Mouse (Mus musculus) hindbrain, embryonic 11.5 days (tissue): Measurements from ENCODE around the gene Plppr1. TPM values are rescaled to one million over a fixed set of nuclear protein-coding genes. Genes with fewer than 3 reads are reported as not detected.

ENCODE experiments used
- ATAC-seq: fragments of 200-750 bp; cut with Nextera tagmentation; 2 replicates; pipeline ENCODE4 v1.8.0; 2017; ENCODE audit warnings: mild to moderate bottlenecking, moderate TSS enrichment, moderate library complexity; ENCODE audit not compliant: low FRiP score
- DNase-seq: peaks from one replicate; pipeline ENCODE4 v3.0.0-alpha.2; 2015; ENCODE audit warnings: low spot score
- H3K27ac ChIP-seq: fragments of 300-500 bp; sonication (generic); 2 replicates; pipeline ENCODE4 v1.5.1; 2014; ENCODE audit warnings: mild to moderate bottlenecking, low read depth, low read length
- H3K27me3 ChIP-seq: fragments of 300-500 bp; sonication (generic); 2 replicates; pipeline ENCODE4 v1.6.1; 2014; ENCODE audit warnings: mild to moderate bottlenecking, low read length, moderate library complexity, mixed read lengths; ENCODE audit not compliant: control insufficient read depth, insufficient read depth
- H3K36me3 ChIP-seq: fragments of 300-500 bp; sonication (generic); 2 replicates; pipeline ENCODE4 v1.6.1; 2014; ENCODE audit warnings: mild to moderate bottlenecking, low read length, moderate library complexity, mixed read lengths; ENCODE audit not compliant: control insufficient read depth, insufficient read depth
- H3K4me1 ChIP-seq: fragments of 300-500 bp; sonication (generic); replicated peaks from 2 replicates; pipeline ENCODE4 v1.6.1; 2014; ENCODE audit warnings: low read length, mixed read lengths; ENCODE audit not compliant: control insufficient read depth, insufficient read depth
- H3K4me2 ChIP-seq: fragments of 300-500 bp; sonication (generic); replicated peaks from 2 replicates; pipeline ENCODE4 v1.6.1; 2014; ENCODE audit warnings: mild to moderate bottlenecking, low read depth, low read length
- H3K4me3 ChIP-seq: fragments of 300-500 bp; sonication (generic); 2 replicates; pipeline ENCODE4 v1.5.1; 2014; ENCODE audit warnings: low read depth, low read length
- H3K9ac ChIP-seq: fragments of 300-500 bp; sonication (generic); 2 replicates; pipeline ENCODE4 v1.6.1; 2014; ENCODE audit warnings: low read depth, low read length
- H3K9me3 ChIP-seq: fragments of 300-500 bp; sonication (generic); 2 replicates; pipeline ENCODE4 v1.6.1; 2016; ENCODE audit warnings: low read length; ENCODE audit not compliant: control insufficient read depth
- WGBS: fragments of 180-500 bp; shearing (Covaris S2); extraction: QIAGEN DNeasy Blood & Tissue Kit; methylation state at CpG from one replicate; pipeline ENCODE4 v1.1.7; 2014; 5-methylcytosine and 5-hydroxymethylcytosine counted together
- polyA plus RNA-seq: library from polyadenylated mRNA; unstranded; fragments of >200 nt; fragmentation: Nextera tagmentation; extraction: Ambion mirVana; gene quantifications from 2 replicates; pipeline ENCODE4 v1.2.1, GENCODE M21; 2014

The Plppr1 gene
- polyA plus RNA-seq, 1 experiment from 2014 or later: 19.2 TPM

- H3K9me3 ChIP-seq: no peaks in the 10 kb centered on the region
- DNase-seq (peak; percentile 63), ATAC-seq (peak; percentile 72)
- under 1% methylated on average over 62 of the region's 62 CpGs for WGBS
- H3K4me3 ChIP-seq: peak overlapping the region; percentile 67
- peak overlapping the region; percentile 48 for H3K27ac ChIP-seq
- H3K36me3 ChIP-seq: no peaks in the 10 kb centered on the region
- H3K9ac ChIP-seq: peak overlapping the region; percentile 68
- H3K27me3 ChIP-seq: peaks cover 3% of the 10 kb centered on the region; the same call in 1 of the 2 replicates
- peak overlapping the region; percentile 83 for H3K4me2 ChIP-seq
- peaks cover 10% of the 10 kb centered on the region for H3K4me1 ChIP-seq
Observed at GRCm38 (mm10) chr4:49059402-49060381, 619 bp downstream of the Plppr1 start.

GRCm38 (mm10) chr4:49069471-49069870 lies 10.4 kb downstream of the Plppr1 start:
- Histone ChIP-seq H3K4me3 (no peak overlapping the region), H3K27ac (no peak overlapping the region), H3K9me3 (no peaks in the 10 kb centered on the region), H3K27me3 (no peaks in the 10 kb centered on the region), H3K4me1 (no peaks in the 10 kb centered on the region), H3K36me3 (no peaks in the 10 kb centered on the region), H3K4me2 (no peak overlapping the region), H3K9ac (no peak overlapping the region)
- 80% methylated on average over 4 of the region's 4 CpGs for WGBS
- no peak for ATAC-seq
- DNase-seq: no peak

GRCm38 (mm10) chr4:49072886-49073285 lies 13.8 kb downstream of the Plppr1 start:
- DNase-seq (no peak), ATAC-seq (no peak)
- Histone ChIP-seq H3K27ac (no peak overlapping the region), H3K9me3 (no peaks in the 10 kb centered on the region), H3K4me3 (no peak overlapping the region), H3K27me3 (no peaks in the 10 kb centered on the region), H3K4me2 (no peak overlapping the region), H3K4me1 (no peaks in the 10 kb centered on the region), H3K9ac (no peak overlapping the region), H3K36me3 (no peaks in the 10 kb centered on the region)
- WGBS: 89% methylated on average over 4 of the region's 4 CpGs

- no peaks in the 10 kb centered on the region for H3K36me3 ChIP-seq
- H3K9me3 ChIP-seq: no peaks in the 10 kb centered on the region
- no peak overlapping the region for H3K4me3 ChIP-seq
- DNase-seq (no peak), ATAC-seq (no peak)
- H3K27me3 ChIP-seq: no peaks in the 10 kb centered on the region
- no peak overlapping the region for H3K4me2 ChIP-seq
- no peak overlapping the region for H3K27ac ChIP-seq
- no peak overlapping the region for H3K9ac ChIP-seq
- no peaks in the 10 kb centered on the region for H3K4me1 ChIP-seq
- 80% methylated on average over 2 of the region's 2 CpGs for WGBS
Observed at GRCm38 (mm10) chr4:49075881-49076280, 16.8 kb downstream of the Plppr1 start.

GRCm38 (mm10) chr4:49079399-49079798 lies 20.3 kb downstream of the Plppr1 start:
- ATAC-seq: no peak

GRCm38 (mm10) chr4:49088205-49088604 lies 29.1 kb downstream of the Plppr1 start:
- ATAC-seq: no peak
- Histone ChIP-seq H3K4me1 (no peaks in the 10 kb centered on the region), H3K9me3 (no peaks in the 10 kb centered on the region), H3K9ac (no peak overlapping the region), H3K27me3 (no peaks in the 10 kb centered on the region), H3K36me3 (no peaks in the 10 kb centered on the region), H3K4me3 (no peak overlapping the region), H3K27ac (no peak overlapping the region), H3K4me2 (no peak overlapping the region)
- DNase-seq: no peak
- WGBS: 54% methylated on average over 3 of the region's 3 CpGs

More at GRCm38 (mm10) chr4:49079399-49079798, 20.3 kb downstream of the Plppr1 start:
- Histone ChIP-seq H3K4me2 (no peak overlapping the region), H3K4me1 (no peaks in the 10 kb centered on the region), H3K9me3 (no peaks in the 10 kb centered on the region), H3K4me3 (no peak overlapping the region), H3K27me3 (no peaks in the 10 kb centered on the region), H3K9ac (no peak overlapping the region), H3K27ac (no peak overlapping the region), H3K36me3 (no peaks in the 10 kb centered on the region)
- 62% methylated on average over 1 of the region's 1 CpGs for WGBS
- no peak for DNase-seq

GRCm38 (mm10) chr4:49090461-49090860 lies 31.4 kb downstream of the Plppr1 start:
- Histone ChIP-seq H3K4me2 (no peak overlapping the region), H3K36me3 (no peaks in the 10 kb centered on the region), H3K27me3 (no peaks in the 10 kb centered on the region), H3K9me3 (no peaks in the 10 kb centered on the region), H3K4me3 (no peak overlapping the region), H3K9ac (no peak overlapping the region), H3K4me1 (no peaks in the 10 kb centered on the region), H3K27ac (no peak overlapping the region)
- ATAC-seq: no peak
- 88% methylated on average over 1 of the region's 1 CpGs for WGBS
- DNase-seq: no peak

- no peak overlapping the region for H3K27ac ChIP-seq
- DNase-seq (no peak), ATAC-seq (no peak)
- H3K27me3 ChIP-seq: no peaks in the 10 kb centered on the region
- no peak overlapping the region for H3K4me3 ChIP-seq
- no peak overlapping the region for H3K9ac ChIP-seq
- H3K4me2 ChIP-seq: no peak overlapping the region
- H3K9me3 ChIP-seq: no peaks in the 10 kb centered on the region
- H3K36me3 ChIP-seq: no peaks in the 10 kb centered on the region
- no peaks in the 10 kb centered on the region for H3K4me1 ChIP-seq
- 86% methylated on average over 2 of the region's 2 CpGs for WGBS
Observed at GRCm38 (mm10) chr4:49099448-49099847, 40.4 kb downstream of the Plppr1 start.
